Mouse (Mus musculus): ENCODE data around the gene Gm28729. TPM values are rescaled to one million over a fixed set of nuclear protein-coding genes. Genes with fewer than 3 reads are reported as not detected.

Gm28729 gene
- polyA plus RNA-seq, 1 experiment = not detected

GRCm38 (mm10) chr9:96460117-96460865 is 64.8 kb downstream of the Gm28729 start:
- H3K27ac ChIP-seq (replicated peaks; ENCODE audit: low read depth, low read length) = no peak overlapping the region
- H3K4me3 ChIP-seq (ENCODE audit: insufficient read depth, low read depth, low read length) = no peak overlapping the region
- H3K4me1 ChIP-seq (ENCODE audit: control insufficient read depth, insufficient read depth, insufficient read length, low read length) = no peaks in the 10 kb centered on the region

- no peak overlapping the region for H3K27ac ChIP-seq (replicated peaks; ENCODE audit: low read depth, low read length)
- no peaks in the 10 kb centered on the region for H3K4me1 ChIP-seq (ENCODE audit: control insufficient read depth, insufficient read depth, insufficient read length, low read length)
- H3K4me3 ChIP-seq (ENCODE audit: insufficient read depth, low read depth, low read length) = no peak overlapping the region
Measured at GRCm38 (mm10) chr9:96455618-96456017, 69.4 kb downstream of the Gm28729 start.

GRCm38 (mm10) chr9:96452956-96453355 is 72.1 kb downstream of the Gm28729 start:
- no peak overlapping the region for H3K27ac ChIP-seq (replicated peaks; ENCODE audit: low read depth, low read length)
- no peak overlapping the region for H3K4me3 ChIP-seq (ENCODE audit: insufficient read depth, low read depth, low read length)
- no peaks in the 10 kb centered on the region for H3K4me1 ChIP-seq (ENCODE audit: control insufficient read depth, insufficient read depth, insufficient read length, low read length)

DNA sequence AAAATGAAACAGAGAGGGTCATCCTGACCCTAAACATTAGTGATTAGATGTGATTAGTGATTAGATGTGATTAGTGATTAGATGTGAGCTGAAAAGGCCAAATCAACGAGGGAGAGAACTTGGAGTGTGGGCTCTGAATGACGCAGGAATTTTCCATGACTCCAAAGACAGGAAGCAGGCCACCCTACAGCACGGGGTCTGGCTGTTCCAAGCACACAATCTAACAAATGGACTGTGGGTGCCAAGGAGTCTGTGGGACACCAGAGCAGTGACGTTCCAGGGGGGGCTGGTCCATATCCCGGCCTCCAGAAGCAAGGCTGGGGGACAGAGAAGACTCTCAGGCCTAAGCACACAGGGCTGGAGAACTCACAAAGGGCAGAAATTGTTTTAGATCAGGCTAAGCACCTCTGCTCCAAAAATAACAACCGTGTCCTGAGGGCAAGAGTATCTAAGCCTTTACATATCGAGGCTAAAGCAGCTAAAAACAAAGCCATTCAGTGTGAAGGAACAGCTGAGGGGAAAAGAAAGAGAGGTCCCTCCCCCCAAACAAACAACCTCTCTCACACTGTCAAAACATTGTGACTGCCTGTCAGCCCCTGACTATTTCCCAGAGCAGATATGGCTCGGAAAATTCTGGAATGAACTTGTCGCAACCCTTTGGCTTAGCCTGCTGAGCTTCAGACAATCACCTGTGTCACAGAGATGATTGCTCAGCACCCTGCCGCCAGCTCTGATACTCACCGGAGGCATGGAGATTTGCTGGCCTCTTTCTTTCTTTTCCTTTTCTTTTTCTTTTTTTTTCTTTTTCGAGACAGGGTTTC is 74.0 kb downstream of the Gm28729 start:
- Histone ChIP-seq H3K27ac (replicated peaks; ENCODE audit: low read depth, low read length) (0 out of 2 replicates have a peak overlapping the region, but pooled peaks have one; percentile 18), H3K4me1 (ENCODE audit: control insufficient read depth, insufficient read depth, insufficient read length, low read length) (no peaks in the 10 kb centered on the region), H3K4me3 (ENCODE audit: insufficient read depth, low read depth, low read length) (no peak overlapping the region)

- Histone ChIP-seq H3K27ac (replicated peaks; ENCODE audit: low read depth, low read length) (no peak overlapping the region), H3K4me3 (ENCODE audit: insufficient read depth, low read depth, low read length) (no peak overlapping the region), H3K4me1 (ENCODE audit: control insufficient read depth, insufficient read depth, insufficient read length, low read length) (0 out of 2 replicates have a peak, but pooled peaks cover 3% of the 10 kb centered on the region)
Measured at GRCm38 (mm10) chr9:96449514-96449913, 75.5 kb downstream of the Gm28729 start.

DNA sequence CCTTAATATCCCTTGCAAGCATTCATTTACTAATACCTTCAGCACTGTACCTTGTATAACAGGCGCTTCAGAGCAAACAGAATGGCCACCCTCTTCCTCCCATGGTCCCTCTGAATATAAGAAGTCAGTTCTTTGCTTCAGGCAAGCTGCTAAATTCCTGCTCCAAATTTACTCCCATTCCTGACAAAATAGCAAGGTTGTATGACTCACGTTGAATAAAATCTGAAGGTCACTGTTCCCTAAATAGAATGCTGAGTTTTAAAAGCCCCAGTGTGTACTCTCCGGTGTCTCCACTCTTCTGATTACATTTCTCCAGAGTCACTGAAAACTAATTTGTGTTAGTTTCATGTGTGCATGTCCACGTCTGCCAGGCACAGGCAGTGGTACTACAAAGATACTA is 79.7 kb downstream of the Gm28729 start:
- Histone ChIP-seq H3K4me3 (ENCODE audit: insufficient read depth, low read depth, low read length) (no peak overlapping the region), H3K4me1 (ENCODE audit: control insufficient read depth, insufficient read depth, insufficient read length, low read length) (0 out of 2 replicates have a peak, but pooled peaks cover 3% of the 10 kb centered on the region), H3K27ac (replicated peaks; ENCODE audit: low read depth, low read length) (peak overlapping the region; percentile 67; the same call in 1 of the 2 replicates)

DNA sequence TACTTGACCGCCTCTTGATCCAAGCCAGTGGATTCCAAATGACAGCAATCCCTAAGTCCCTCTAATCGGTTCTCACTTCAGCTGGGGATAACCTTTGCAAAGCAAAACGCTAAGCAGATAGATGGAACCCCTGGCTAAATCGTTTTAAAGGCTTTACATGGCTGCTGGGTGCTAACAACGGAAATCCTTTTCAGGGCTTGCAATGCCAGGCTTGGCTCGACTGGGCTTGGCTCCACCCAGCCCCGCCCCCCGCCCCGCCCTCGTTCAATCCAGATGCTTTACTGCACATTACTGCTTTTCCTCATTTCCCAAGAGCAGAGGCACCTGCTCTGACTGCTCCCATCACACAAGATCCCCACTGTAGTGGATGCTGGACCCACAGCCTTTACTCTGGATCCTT is 83.0 kb downstream of the Gm28729 start:
- peaks cover 9% of the 10 kb centered on the region for H3K4me1 ChIP-seq (ENCODE audit: control insufficient read depth, insufficient read depth, insufficient read length, low read length)
- no peak overlapping the region for H3K4me3 ChIP-seq (ENCODE audit: insufficient read depth, low read depth, low read length)
- H3K27ac ChIP-seq (replicated peaks; ENCODE audit: low read depth, low read length) = no peak overlapping the region

- Histone ChIP-seq H3K4me1 (ENCODE audit: control insufficient read depth, insufficient read depth, insufficient read length, low read length) (peaks cover 14% of the 10 kb centered on the region), H3K27ac (replicated peaks; ENCODE audit: low read depth, low read length) (peak overlapping the region; percentile 89), H3K4me3 (ENCODE audit: insufficient read depth, low read depth, low read length) (peak overlapping the region; percentile 56)
Measured at GRCm38 (mm10) chr9:96438334-96438871, 86.7 kb downstream of the Gm28729 start.

- Histone ChIP-seq H3K4me1 (ENCODE audit: control insufficient read depth, insufficient read depth, insufficient read length, low read length) (peaks cover 14% of the 10 kb centered on the region), H3K4me3 (ENCODE audit: insufficient read depth, low read depth, low read length) (peak overlapping the region; percentile 56), H3K27ac (replicated peaks; ENCODE audit: low read depth, low read length) (peak overlapping the region; percentile 89)
Measured at GRCm38 (mm10) chr9:96437805-96438333, 87.2 kb downstream of the Gm28729 start.

GRCm38 (mm10) chr9:96436901-96437804 is 87.9 kb downstream of the Gm28729 start:
- Histone ChIP-seq H3K27ac (replicated peaks; ENCODE audit: low read depth, low read length) (peak overlapping the region; percentile 89), H3K4me3 (ENCODE audit: insufficient read depth, low read depth, low read length) (peak overlapping the region; percentile 56), H3K4me1 (ENCODE audit: control insufficient read depth, insufficient read depth, insufficient read length, low read length) (peaks cover 14% of the 10 kb centered on the region)

Other genes with a start within 250 kb of the Gm28729 start
- 158 and 181 TPM in 2 replicates for gene Atp1b3, start 160.8 kb downstream of the Gm28729 start, polyA plus RNA-seq (2012; ENCODE audit: insufficient read depth, insufficient read length, missing spikeins)
- gene Rnf7, start 46.6 kb downstream of the Gm28729 start, polyA plus RNA-seq (2012; ENCODE audit: insufficient read depth, insufficient read length, missing spikeins) = 175 and 193 TPM in 2 replicates
- 2.6 and 5.7 TPM in 2 replicates for gene Rasa2, start 106.4 kb upstream of the Gm28729 start, polyA plus RNA-seq (2012; ENCODE audit: insufficient read depth, insufficient read length, missing spikeins)
- gene Zbtb38, start 227.6 kb upstream of the Gm28729 start, polyA plus RNA-seq (2012; ENCODE audit: insufficient read depth, insufficient read length, missing spikeins) = 16.8 and 18.7 TPM in 2 replicates

Data from brown adipose tissue, adult 24 weeks (tissue).